ENCODE assay signal across 9 mouse cellular contexts in the genomic region with DNA sequence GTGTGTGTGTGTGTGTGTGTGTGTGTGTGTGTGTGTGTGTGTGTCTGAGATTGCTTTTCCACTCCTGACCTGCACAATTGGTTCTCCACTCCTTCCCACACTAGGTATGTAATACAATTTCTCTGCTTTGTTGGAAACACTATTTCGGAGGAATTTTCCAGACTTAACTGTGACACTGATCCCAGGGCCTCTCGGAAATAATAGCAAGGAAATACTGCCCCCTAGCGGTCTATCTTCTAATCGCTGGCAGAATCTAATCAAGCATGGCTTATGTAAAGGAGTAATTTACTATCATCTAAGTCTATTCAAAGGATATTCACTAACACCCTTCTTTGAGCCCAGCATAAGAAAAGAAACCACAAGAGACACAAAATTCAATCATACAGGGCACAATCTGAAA. TPM values are rescaled to one million over a fixed set of nuclear protein-coding genes. Genes with fewer than 3 reads are reported as not detected.
DNase-seq lines count a peak whose midpoint lies in the region; ATAC-seq and TF ChIP-seq lines count a peak whose summit lies in the region.
"Had no signal": no experiment of that assay in that cellular context is flagged by ENCODE, and none has a peak within 500 bp of the region (broad histone marks: within the 10 kb centered on the region; RNA-seq: fewer than 3 reads in every experiment).

No protein-coding gene starts in this region.

- in situ Hi-C loops in ES-E14 (cut with MboI; ENCODE audit: low sequenced_read_pairs in 2 of 2, unreplicated experiment in 2 of 2), result loop anchor here in 1 of 2 experiments (25.0 kb wide), 1 partner anchor 352 kb away; no protein-coding TSS in a partner anchor

- H3K27me3 ChIP-seq in heart, embryonic 11.5 days (ENCODE audit: control insufficient read depth, insufficient read depth, low read length), result no peaks in the 10 kb centered on the region

- H3K27ac ChIP-seq in heart, embryonic 11.5 days (ENCODE audit: low read depth, low read length), result no peak overlapping the region
- H3K27ac ChIP-seq in ES-E14 (ENCODE audit: insufficient read depth, low read depth, low read length, poor library complexity, severe bottlenecking), result no peak overlapping the region
- H3K27ac ChIP-seq: macrophage had no signal

- no peaks in the 10 kb centered on the region for H3K36me3 ChIP-seq in heart, embryonic 11.5 days (ENCODE audit: control insufficient read depth, insufficient read depth, low read length)
- H3K36me3 ChIP-seq in ES-E14 (ENCODE audit: control insufficient read depth, insufficient read depth, low read length, poor library complexity, severe bottlenecking), result no peaks in the 10 kb centered on the region

- H3K4me3 ChIP-seq in heart, embryonic 11.5 days (ENCODE audit: low read depth, low read length), result no peak overlapping the region
- no peak overlapping the region for H3K4me3 ChIP-seq in ES-E14 (ENCODE audit: insufficient read depth in 1 of 2, low read depth in 1 of 2, low read length in 2 of 2, poor library complexity in 1 of 2, severe bottlenecking in 1 of 2)

- H3K9ac ChIP-seq in heart, embryonic 11.5 days (ENCODE audit: low read depth, low read length), result no peak overlapping the region
- H3K9ac ChIP-seq in ES-E14 (ENCODE audit: insufficient read depth, low read depth, low read length, poor library complexity, severe bottlenecking), result no peak overlapping the region

- 12% methylated on average over 4 of the region's 4 CpGs for WGBS in heart, embryonic 11.5 days (ENCODE audit: insufficient replicate concordance)

- no peaks in the 10 kb centered on the region for H3K4me1 ChIP-seq in heart, embryonic 11.5 days (ENCODE audit: control insufficient read depth, insufficient read depth, low read length)
- no peaks in the 10 kb centered on the region for H3K4me1 ChIP-seq in ES-E14 (ENCODE audit: control insufficient read depth in 2 of 2, insufficient read depth in 2 of 2, low read length in 2 of 2, poor library complexity in 1 of 2)

- H3K4me2 ChIP-seq in heart, embryonic 11.5 days, result no peak overlapping the region

- peak; percentile 55 for DNase-seq in heart, adult 8-10 months (ENCODE audit: low spot score)
- DNase-seq in ES-E14 (ENCODE audit: low read depth, low spot score), result peak; percentile 63
- DNase-seq in c-Kit-positive CD71-positive TER-119-negative erythroid progenitor cells, embryonic 14.5 days (ENCODE audit: low read depth), result peak; percentile 8
- peak; percentile 76 to 98 for DNase-seq in frontal cortex, adult 2 months (ENCODE audit: extremely low spot score in 1 of 2, low spot score in 1 of 2)
- peak; percentile 86 for DNase-seq in layer of hippocampus, adult 9-11 months
- peak; percentile 54 for DNase-seq in lung, postnatal 25 days (ENCODE audit: low spot score)
- DNase-seq in testis, postnatal 14 days (ENCODE audit: low spot score), result peak; percentile 26

- no peak for ATAC-seq in heart, embryonic 11.5 days (replicated peaks; ENCODE audit: insufficient number of reproducible peaks, low FRiP score, low TSS enrichment)

- no peaks in the 10 kb centered on the region for H3K9me3 ChIP-seq in heart, embryonic 11.5 days (replicated peaks; ENCODE audit: control insufficient read depth, low read length)
- H3K9me3 ChIP-seq in ES-E14 (ENCODE audit: control insufficient read depth, insufficient read depth, low read depth, low read length), result no peaks in the 10 kb centered on the region

TF ChIP-seq in ES-E14, 5 proteins besides CTCF, POLR2A, EP300 and RAD21:
- peak; percentile 74 for TF ChIP-seq ZC3H11A (IDR thresholded peaks at IDR 0.05; ENCODE audit: borderline replicate concordance, low read depth, low read length)
- no peak for TF ChIP-seq ZNF384 (IDR thresholded peaks at IDR 0.05; ENCODE audit: low read depth, low read length)

RNA-seq across cellular contexts. Expression of a gene that starts 57.7 kb away (rescaled TPM):
- not detected for total RNA-seq in heart, adult 8-10 months (2022)
- 0.06 TPM in 1 of 2 replicates, not detected in the other for polyA plus RNA-seq in heart, embryonic 11.5 days (2014; fragmentation: Nextera tagmentation; extraction: Ambion mirVana)
- 3.9 and 7.9 TPM in 2 replicates for total RNA-seq in ES-E14 (2012; rRNA removed)
- 3.3 and 5.7 TPM in 2 replicates for polyA plus RNA-seq in frontal cortex, adult 2 months (2012; rRNA removed)
- polyA plus RNA-seq: macrophage had no signal

Comparison
In these comparisons a context has a peak if more than half of its experiments do, and no peak if none do; other contexts are left out.
1. DNase-seq: peak in every context shown above with its lines; median percentile 87 in frontal cortex, adult 2 months; 86 in layer of hippocampus, adult 9-11 months; 63 in ES-E14; 55 in heart, adult 8-10 months; 54 in lung, postnatal 25 days; 26 in testis, postnatal 14 days; 8 in c-Kit-positive CD71-positive TER-119-negative erythroid progenitor cells, embryonic 14.5 days.